Mouse (Mus musculus) liver, embryonic 14.5 days (tissue): ENCODE measurements around the gene 4632433K11Rik. TPM values are rescaled to one million over a fixed set of nuclear protein-coding genes. Genes with fewer than 3 reads are reported as not detected.
"Not testable (repeated sequence)": the region's sequence is repeated elsewhere in the genome, so short reads cannot be mapped to it uniquely, and the experiment has no call there.

Experiments used
- ATAC-seq: fragments of 200-750 bp; cut with Nextera tagmentation; 2 replicates; pipeline ENCODE4 v1.8.0; 2017; ENCODE audit warnings: moderate number of reproducible peaks, mild to moderate bottlenecking, moderate library complexity; ENCODE audit not compliant: insufficient read depth
- DNase-seq, 3 experiments: peaks; one replicate each; pipeline ENCODE4 v3.0.0-alpha.2; 2012 to 2013; ENCODE audit warnings: low read depth in 3 of 3, low spot score in 3 of 3
- H3K27ac ChIP-seq: fragments of 300-500 bp; sonication (generic); 2 replicates; pipeline ENCODE4 v1.5.1; 2014; ENCODE audit warnings: moderate library complexity, mild to moderate bottlenecking, control low read depth, inconsistent platforms
- H3K27me3 ChIP-seq: fragments of 300-500 bp; sonication (generic); 2 replicates; pipeline ENCODE4 v1.6.1; 2014; ENCODE audit warnings: mild to moderate bottlenecking, low read length, moderate library complexity; ENCODE audit not compliant: control insufficient read depth, insufficient read depth
- H3K36me3 ChIP-seq: fragments of 300-500 bp; sonication (generic); replicated peaks from 2 replicates; pipeline ENCODE4 v1.6.1; 2014; ENCODE audit warnings: low read depth; ENCODE audit not compliant: control insufficient read depth, insufficient read depth
- H3K4me1 ChIP-seq, 2 experiments: fragments of 200-500 bp in 1 of 2; fragments of 300-500 bp in 1 of 2; sonication (generic) in 1 of 2; replicated peaks; 2 replicates each; pipeline ENCODE4 v1.6.1; 2012 to 2014; ENCODE audit warnings: antibody characterized with exemption in 1 of 2, inconsistent platforms in 1 of 2, low read length in 1 of 2; ENCODE audit not compliant: control insufficient read depth in 2 of 2, insufficient read depth in 2 of 2
- H3K4me2 ChIP-seq: fragments of 300-500 bp; sonication (generic); 2 replicates; pipeline ENCODE4 v1.6.1; 2014; ENCODE audit warnings: low read depth, mild to moderate bottlenecking, control low read depth, moderate library complexity
- H3K4me3 ChIP-seq, 2 experiments: fragments of 200-500 bp in 1 of 2; fragments of 300-500 bp in 1 of 2; sonication (generic) in 1 of 2; 2 replicates each; pipeline ENCODE4 v1.5.1; 2012 to 2014; ENCODE audit warnings: low read depth in 2 of 2, low read length in 2 of 2, mild to moderate bottlenecking in 2 of 2, control low read depth in 1 of 2, inconsistent platforms in 1 of 2, moderate library complexity in 1 of 2; ENCODE audit not compliant: insufficient read depth in 1 of 2
- H3K9ac ChIP-seq: fragments of 300-500 bp; sonication (generic); replicated peaks from 2 replicates; pipeline ENCODE4 v1.6.1; 2014; ENCODE audit warnings: mild to moderate bottlenecking, control low read depth, moderate library complexity
- H3K9me3 ChIP-seq: fragments of 300-500 bp; sonication (generic); 2 replicates; pipeline ENCODE4 v1.6.1; 2016; ENCODE audit warnings: low read length, mixed read lengths; ENCODE audit not compliant: control insufficient read depth
- CTCF ChIP-seq: IDR thresholded peaks from 2 replicates; pipeline ENCODE4 v1.5.1; 2016; ENCODE audit warnings: antibody characterized with exemption, low read depth, control low read depth
- EP300 ChIP-seq: IDR thresholded peaks from 2 replicates; pipeline ENCODE4 v1.6.1; 2016; ENCODE audit warnings: antibody characterized with exemption, low read depth
- WGBS: fragments of 180-500 bp; shearing (Covaris S2); extraction: QIAGEN DNeasy Blood & Tissue Kit; methylation state at CpG from one replicate; pipeline ENCODE4 v1.1.7; 2014; ENCODE audit not compliant: insufficient replicate concordance; 5-methylcytosine and 5-hydroxymethylcytosine counted together
- polyA plus RNA-seq, 2 experiments: library from polyadenylated mRNA; depleted of rRNA in 1 of 2; stranded (reverse) in 1 of 2; unstranded in 1 of 2; fragments of >200 nt; fragmentation: Nextera tagmentation in 1 of 2; extraction: Ambion mirVana in 1 of 2; gene quantifications; 2 replicates each; pipeline versions ENCODE4 v1.2.1 to v1.2.3; 2012 to 2014

The 4632433K11Rik gene
- polyA plus RNA-seq, 2 experiments, result not detected

- Histone ChIP-seq H3K4me1 (no peaks in the 10 kb centered on the region), H3K36me3 (no peaks in the 10 kb centered on the region), H3K9ac (0 out of 2 replicates have a peak within 1 kb of the TSS, but pooled peaks have one; percentile 20), H3K4me3 (peak within 1 kb of the TSS; percentile 54 to 55), H3K27me3 (peaks cover 20% of the 10 kb centered on the region), H3K4me2 (peak within 1 kb of the TSS; percentile 54), H3K27ac (no peak within 1 kb of the TSS), H3K9me3 (no peaks in the 10 kb centered on the region)
- ATAC-seq (peak; percentile 64), DNase-seq (peak in 2 of 3 experiments; percentile 31 to 33)
- WGBS, result 5% methylated on average over 23 of the region's 26 CpGs
- TF ChIP-seq EP300, result no peak
- no peak for TF ChIP-seq CTCF
These were observed 37.7 kb upstream of the 4632433K11Rik start, which contains the start of gene Zfp579 for GRCm38 (mm10) chr7:4996003-4996895. TSS of gene Zfp579 (minus strand) at chr7:4996158.

GRCm38 (mm10) chr7:4996934-4997333, 37.0 kb upstream of the 4632433K11Rik start:
- no peaks in the 10 kb centered on the region for H3K36me3 ChIP-seq
- no peaks in the 10 kb centered on the region for H3K4me1 ChIP-seq
- DNase-seq (no peak), ATAC-seq (no peak)
- no peak overlapping the region for H3K4me3 ChIP-seq
- H3K4me2 ChIP-seq, result no peak overlapping the region
- 59% methylated on average over 6 of the region's 8 CpGs for WGBS
- TF ChIP-seq EP300 (no peak), CTCF (no peak)
- no peak overlapping the region for H3K27ac ChIP-seq
- H3K27me3 ChIP-seq, result peaks cover 20% of the 10 kb centered on the region
- H3K9ac ChIP-seq, result no peak overlapping the region
- no peaks in the 10 kb centered on the region for H3K9me3 ChIP-seq

- H3K27ac ChIP-seq, result no peak overlapping the region
- TF ChIP-seq EP300 (no peak), CTCF (peak; percentile 49)
- no peaks in the 10 kb centered on the region for H3K4me1 ChIP-seq
- ATAC-seq, result no peak
- peaks cover 4% of the 10 kb centered on the region; the same call in 1 of the 2 replicates for H3K27me3 ChIP-seq
- H3K36me3 ChIP-seq, result no peaks in the 10 kb centered on the region
- no peak overlapping the region for H3K4me2 ChIP-seq
- H3K9ac ChIP-seq, result no peak overlapping the region
- DNase-seq, result no peak
- whole genome bisulfite sequencing, result 30% methylated on average over 2 of the region's 2 CpGs
- H3K4me3 ChIP-seq, result no peak overlapping the region
- no peaks in the 10 kb centered on the region for H3K9me3 ChIP-seq
These were observed 34.0 kb upstream of the 4632433K11Rik start for GRCm38 (mm10) chr7:4999876-5000275.

GRCm38 (mm10) chr7:5002876-5003275, 31.0 kb upstream of the 4632433K11Rik start:
- WGBS, result 64% methylated on average over 8 of the region's 8 CpGs
- H3K9ac ChIP-seq, H3K27me3 ChIP-seq, H3K4me2 ChIP-seq, H3K4me1 ChIP-seq, DNase-seq, H3K9me3 ChIP-seq, H3K36me3 ChIP-seq, H3K4me3 ChIP-seq, H3K27ac ChIP-seq, ATAC-seq: not testable (repeated sequence)

- Histone ChIP-seq H3K4me1 (peaks cover 2% of the 10 kb centered on the region in 2 experiments; a peak in 3 of 4 replicates), H3K27ac (no peak overlapping the region), H3K4me3 (no peak overlapping the region), H3K4me2 (no peak overlapping the region), H3K27me3 (no peaks in the 10 kb centered on the region), H3K36me3 (peaks cover 52% of the 10 kb centered on the region), H3K9ac (no peak overlapping the region), H3K9me3 (no peaks in the 10 kb centered on the region)
- ATAC-seq (no peak), DNase-seq (no peak)
- 88% methylated on average over 26 of the region's 26 CpGs for WGBS
- TF ChIP-seq EP300 (no peak), CTCF (peak; percentile 30; the same call in 1 of the 2 replicates)
These were observed 25.7 kb upstream of the 4632433K11Rik start for GRCm38 (mm10) chr7:5008229-5008628.
